Mouse (Mus musculus) midbrain, embryonic 10.5 days (tissue): ENCODE results near the gene Mga. TPM values are rescaled to one million over a fixed set of nuclear protein-coding genes. Genes with fewer than 3 reads are reported as not detected.

ENCODE experiments used
- DNase-seq: peaks from one replicate; pipeline ENCODE4 v3.0.0-alpha.2; 2017; ENCODE audit warnings: low spot score
- H3K27ac ChIP-seq: fragments of 300-500 bp; sonication (generic); replicated peaks from 2 replicates; pipeline ENCODE4 v1.5.1; 2016; ENCODE audit warnings: mild to moderate bottlenecking
- H3K27me3 ChIP-seq: fragments of 300-500 bp; sonication (generic); 2 replicates; pipeline ENCODE4 v1.6.1; 2016; ENCODE audit warnings: low read depth, mild to moderate bottlenecking; ENCODE audit not compliant: poor library complexity, severe bottlenecking
- H3K36me3 ChIP-seq: fragments of 300-500 bp; sonication (generic); 2 replicates; pipeline ENCODE4 v1.6.1; 2016; ENCODE audit warnings: mild to moderate bottlenecking, moderate library complexity
- H3K4me1 ChIP-seq: fragments of 300-500 bp; sonication (generic); 2 replicates; pipeline ENCODE4 v1.6.1; 2016
- H3K4me3 ChIP-seq: fragments of 300-500 bp; sonication (generic); 2 replicates; pipeline ENCODE4 v1.5.1; 2016; ENCODE audit warnings: mild to moderate bottlenecking, moderate library complexity
- H3K9me3 ChIP-seq: fragments of 300-500 bp; sonication (generic); replicated peaks from 2 replicates; pipeline ENCODE4 v1.6.1; 2016; ENCODE audit warnings: mild to moderate bottlenecking
- WGBS: fragments of 180-500 bp; shearing (Covaris S2); methylation state at CpG from one replicate; pipeline ENCODE4 v1.1.7; 2016; 5-methylcytosine and 5-hydroxymethylcytosine counted together
- polyA plus RNA-seq: library from polyadenylated mRNA; unstranded; fragments of >200 nt; fragmentation: Nextera tagmentation; extraction: Ambion mirVana; gene quantifications from 2 replicates; pipeline ENCODE4 v1.2.1, GENCODE M21; 2016

The Mga gene
- polyA plus RNA-seq, 1 experiment from 2014 or later, result 23.5 TPM

DNA sequence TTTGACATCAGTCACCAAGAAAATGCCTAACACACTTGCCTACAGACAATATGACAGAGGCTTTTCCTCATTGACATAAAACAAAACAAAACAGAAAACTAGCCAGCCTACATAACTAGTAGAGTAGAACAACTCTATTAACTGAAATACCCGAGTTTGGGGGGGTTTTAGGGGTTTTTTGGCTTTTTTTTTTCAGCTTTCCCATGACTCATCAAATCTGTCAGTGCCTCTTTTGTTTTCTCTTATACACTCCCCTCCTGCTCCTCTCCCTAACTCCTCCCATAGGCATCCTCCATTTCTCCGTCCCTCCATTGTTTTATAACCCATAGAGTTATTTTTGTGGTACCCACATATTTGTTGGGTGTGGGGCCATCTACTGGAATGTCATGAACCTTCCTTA is 96.5 kb downstream of the Mga start:
- Histone ChIP-seq H3K4me1 (0 out of 2 replicates have a peak, but pooled peaks cover 2% of the 10 kb centered on the region), H3K27me3 (no peaks in the 10 kb centered on the region), H3K36me3 (no peaks in the 10 kb centered on the region), H3K4me3 (no peak overlapping the region), H3K27ac (no peak overlapping the region), H3K9me3 (no peaks in the 10 kb centered on the region)
- 64% methylated on average over 2 of the region's 2 CpGs for WGBS
- no peak for DNase-seq

DNA sequence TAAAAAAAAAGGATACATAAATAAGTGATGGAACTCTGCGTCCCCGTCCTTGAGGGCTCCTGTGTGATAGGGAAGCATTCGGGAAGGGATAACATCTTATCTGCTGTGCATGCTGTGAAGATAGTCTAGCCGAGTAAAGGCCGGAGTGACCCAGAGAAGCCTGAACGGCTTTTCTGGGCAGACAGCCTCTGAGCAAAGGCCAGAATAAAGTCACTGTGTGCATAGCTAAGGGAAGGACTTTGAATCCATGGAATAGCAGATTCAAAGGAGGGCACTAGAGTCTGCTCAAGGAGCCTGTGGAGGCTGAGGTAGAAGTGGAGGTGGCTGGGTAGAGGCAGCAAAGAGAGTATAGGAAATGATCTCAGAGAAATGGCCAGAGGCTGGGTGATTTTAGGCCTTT is 97.8 kb downstream of the Mga start:
- Histone ChIP-seq H3K27ac (no peak overlapping the region), H3K4me1 (0 out of 2 replicates have a peak, but pooled peaks cover 2% of the 10 kb centered on the region), H3K9me3 (no peaks in the 10 kb centered on the region), H3K4me3 (no peak overlapping the region), H3K27me3 (no peaks in the 10 kb centered on the region), H3K36me3 (peaks cover 3% of the 10 kb centered on the region; the same call in 1 of the 2 replicates)
- WGBS, result 92% methylated on average over 6 of the region's 6 CpGs
- no peak for DNase-seq

DNA sequence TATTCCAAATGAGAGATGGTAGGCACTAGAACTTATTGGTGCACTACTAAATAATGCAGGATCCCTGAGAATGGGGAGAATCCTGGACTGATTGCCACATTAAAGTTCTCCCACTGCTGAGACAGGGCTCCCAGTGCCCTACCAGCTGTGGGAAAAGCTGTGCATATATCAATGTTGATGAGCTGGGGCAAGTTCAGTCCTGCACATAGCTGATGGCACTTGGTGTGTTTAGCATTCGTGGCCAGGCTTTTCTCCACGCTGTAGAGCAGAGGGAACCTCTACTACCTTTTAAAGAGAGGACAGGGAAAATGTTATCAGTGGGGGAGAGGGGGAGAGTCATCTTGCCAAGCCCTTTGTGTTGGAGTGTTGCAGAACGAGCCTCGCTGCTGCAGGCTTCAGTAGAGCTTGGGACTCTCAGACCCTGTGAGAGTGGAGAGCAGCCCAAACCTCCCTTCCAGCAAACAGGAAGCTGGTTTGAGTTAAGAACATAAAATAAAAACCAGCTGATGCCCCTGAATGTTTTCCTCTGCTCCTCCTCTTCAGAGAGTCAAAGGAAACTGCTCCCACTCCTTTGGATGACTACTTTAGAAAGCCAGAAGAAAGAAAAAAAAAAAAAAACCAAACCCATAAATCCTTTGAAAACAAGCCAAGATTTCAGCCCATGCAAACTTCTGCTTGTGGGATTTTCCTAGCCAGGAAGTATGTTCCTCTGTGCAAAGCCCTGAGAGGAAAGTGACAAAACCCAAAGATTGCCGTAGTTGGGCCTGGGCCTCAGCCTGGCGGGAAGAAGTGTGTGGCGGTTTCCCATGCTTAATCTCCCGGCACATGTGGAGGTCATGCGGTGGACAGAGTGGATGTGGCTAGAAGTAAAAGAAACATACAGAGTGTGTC is 98.6 kb downstream of the Mga start:
- Histone ChIP-seq H3K27ac (0 out of 2 replicates have a peak overlapping the region, but pooled peaks have one; percentile 13), H3K36me3 (peaks cover 5% of the 10 kb centered on the region; the same call in 1 of the 2 replicates), H3K9me3 (no peaks in the 10 kb centered on the region), H3K4me3 (no peak overlapping the region), H3K27me3 (no peaks in the 10 kb centered on the region), H3K4me1 (0 out of 2 replicates have a peak, but pooled peaks cover 2% of the 10 kb centered on the region)
- DNase-seq, result no peak
- WGBS, result 69% methylated on average over 9 of the region's 9 CpGs

DNA sequence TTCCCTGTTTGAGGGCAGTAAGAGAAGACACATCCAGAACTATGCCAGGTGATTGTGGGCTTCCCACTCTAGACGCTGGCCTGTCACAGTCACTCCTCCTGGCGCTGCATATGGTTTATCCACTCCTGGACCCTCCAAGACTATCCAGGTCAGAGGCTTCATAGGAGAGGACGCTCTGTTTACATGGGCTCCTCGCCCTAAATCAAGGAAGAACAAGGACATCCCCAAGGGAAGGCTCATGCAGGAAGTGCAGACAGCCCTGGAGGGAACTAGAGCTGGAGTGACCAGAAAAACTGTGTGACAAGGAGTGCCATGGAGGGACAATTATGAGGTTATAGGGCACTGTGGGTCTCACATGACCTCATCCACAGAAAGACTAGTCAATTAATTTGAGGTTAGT is 100.3 kb downstream of the Mga start:
- Histone ChIP-seq H3K27ac (no peak overlapping the region), H3K4me3 (no peak overlapping the region)
- WGBS, result 83% methylated on average over 4 of the region's 4 CpGs

DNA sequence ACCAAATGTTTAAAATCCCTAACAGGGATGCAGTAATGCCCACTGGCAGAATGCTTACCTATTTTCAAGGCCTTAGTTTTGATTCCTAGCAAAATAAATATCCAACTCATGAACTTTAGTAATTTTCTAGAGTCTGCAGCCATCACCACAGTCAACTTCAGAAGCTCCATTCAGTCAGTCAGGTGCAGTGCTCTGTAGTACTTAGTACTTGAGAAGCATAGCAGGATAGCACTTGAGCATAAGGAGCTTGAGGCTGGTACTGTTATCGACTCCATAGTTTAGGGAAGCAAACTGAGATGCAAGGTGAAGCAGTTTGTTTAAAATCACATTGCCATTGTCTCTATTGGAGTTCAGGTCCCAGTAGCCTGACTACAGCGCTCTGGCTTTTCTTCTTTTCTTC is 102.7 kb downstream of the Mga start:
- Histone ChIP-seq H3K4me3 (no peak overlapping the region), H3K9me3 (no peaks in the 10 kb centered on the region), H3K27me3 (no peaks in the 10 kb centered on the region), H3K4me1 (0 out of 2 replicates have a peak, but pooled peaks cover 7% of the 10 kb centered on the region), H3K27ac (no peak overlapping the region), H3K36me3 (peaks cover 10% of the 10 kb centered on the region; the same call in 1 of the 2 replicates)
- DNase-seq, result no peak
- 97% methylated on average over 2 of the region's 2 CpGs for WGBS

More for the DNA sequence above, 100.3 kb downstream of the Mga start:
- Histone ChIP-seq H3K27me3 (no peaks in the 10 kb centered on the region), H3K36me3 (peaks cover 10% of the 10 kb centered on the region; the same call in 1 of the 2 replicates), H3K4me1 (0 out of 2 replicates have a peak, but pooled peaks cover 7% of the 10 kb centered on the region), H3K9me3 (no peaks in the 10 kb centered on the region)
- no peak for DNase-seq

DNA sequence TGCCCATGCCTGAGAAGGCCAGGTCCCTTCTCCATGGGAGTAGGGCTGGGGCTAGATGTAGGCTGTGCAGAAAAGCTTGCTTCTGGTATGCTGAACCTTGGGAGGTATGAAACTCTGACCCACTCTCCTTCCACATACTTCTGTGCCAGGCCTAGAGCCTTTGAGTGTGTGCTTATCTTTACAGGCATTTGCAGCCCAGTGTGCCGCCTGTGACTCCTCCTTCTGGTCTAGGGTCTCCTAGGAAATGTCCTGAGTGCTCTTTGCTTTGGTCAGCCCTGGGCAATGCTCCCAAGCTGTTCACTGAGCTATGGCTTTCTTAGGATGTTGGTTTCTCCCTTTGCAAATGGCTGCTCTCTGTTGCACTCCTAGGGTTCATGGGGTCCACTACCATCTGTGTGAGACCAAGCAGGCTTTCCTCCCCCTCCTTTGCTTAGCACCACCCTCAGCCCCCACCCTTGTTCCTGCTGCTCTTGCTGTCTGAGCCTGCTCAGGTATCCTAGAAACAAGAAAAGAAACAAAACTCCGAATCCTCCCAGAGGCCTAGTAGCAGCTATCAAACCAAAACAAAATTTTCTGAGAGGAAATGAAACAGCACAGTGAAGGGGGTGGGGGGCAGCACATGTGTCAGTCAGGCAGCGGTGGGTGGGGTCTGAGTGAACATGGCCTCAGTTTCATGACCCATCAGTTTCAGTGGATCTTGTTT is 104.0 kb downstream of the Mga start:
- no peaks in the 10 kb centered on the region for H3K9me3 ChIP-seq
- no peak overlapping the region for H3K4me3 ChIP-seq
- H3K27me3 ChIP-seq, result no peaks in the 10 kb centered on the region
- DNase-seq, result no peak
- H3K4me1 ChIP-seq, result 0 out of 2 replicates have a peak, but pooled peaks cover 7% of the 10 kb centered on the region
- H3K36me3 ChIP-seq, result peaks cover 10% of the 10 kb centered on the region; the same call in 1 of the 2 replicates
- H3K27ac ChIP-seq, result 0 out of 2 replicates have a peak overlapping the region, but pooled peaks have one; percentile 17
- WGBS, result 70% methylated on average over 3 of the region's 3 CpGs

DNA sequence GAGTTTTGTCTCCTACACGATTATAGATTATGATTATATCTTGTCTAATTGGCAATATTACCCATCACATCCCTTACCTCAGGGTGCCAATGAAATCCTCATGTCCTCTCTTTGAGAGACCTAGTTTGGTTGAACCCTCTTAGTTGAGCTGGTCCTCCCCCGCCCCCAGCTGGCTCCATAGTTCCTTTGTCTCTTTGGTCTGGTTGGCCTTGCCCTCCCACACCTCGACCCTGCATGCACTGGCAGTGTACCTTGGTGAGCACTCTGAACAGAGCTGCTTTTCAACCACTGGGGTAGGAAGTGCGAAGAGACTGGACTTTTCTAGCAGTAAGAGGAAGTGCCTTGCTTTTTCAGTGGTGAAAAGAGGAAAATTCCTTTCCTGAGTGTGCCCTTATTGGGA is 104.9 kb downstream of the Mga start:
- no peaks in the 10 kb centered on the region for H3K9me3 ChIP-seq
- 79% methylated on average over 4 of the region's 4 CpGs for WGBS
- H3K4me3 ChIP-seq, result no peak overlapping the region
- no peak overlapping the region for H3K27ac ChIP-seq
- H3K36me3 ChIP-seq, result peaks cover 10% of the 10 kb centered on the region; the same call in 1 of the 2 replicates
- DNase-seq, result no peak
- H3K4me1 ChIP-seq, result 0 out of 2 replicates have a peak, but pooled peaks cover 7% of the 10 kb centered on the region
- H3K27me3 ChIP-seq, result no peaks in the 10 kb centered on the region

DNA sequence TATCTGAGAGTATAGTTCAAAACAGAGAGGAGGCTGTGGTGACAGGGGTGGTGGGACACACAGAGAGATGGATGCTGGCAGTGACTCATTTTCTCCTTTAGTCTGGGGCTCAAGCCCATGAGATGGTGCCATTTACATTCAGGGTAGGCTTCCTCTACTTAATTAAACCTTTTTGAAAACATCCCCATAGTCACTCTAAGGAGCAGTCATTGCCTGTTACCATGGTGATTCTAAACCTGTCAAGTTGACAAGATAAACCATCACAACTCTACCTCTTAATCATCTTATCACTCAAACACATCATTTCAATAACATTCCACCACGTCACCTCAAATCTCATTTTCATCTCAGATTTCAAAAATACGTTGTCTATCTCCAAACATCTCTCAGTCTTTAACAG is 106.9 kb downstream of the Mga start:
- no peaks in the 10 kb centered on the region for H3K27me3 ChIP-seq
- H3K9me3 ChIP-seq, result no peaks in the 10 kb centered on the region
- H3K36me3 ChIP-seq, result 0 out of 2 replicates have a peak, but pooled peaks cover 7% of the 10 kb centered on the region
- 0 out of 2 replicates have a peak, but pooled peaks cover 5% of the 10 kb centered on the region for H3K4me1 ChIP-seq
- no peak overlapping the region for H3K27ac ChIP-seq
- no peak for DNase-seq
- no peak overlapping the region for H3K4me3 ChIP-seq
- WGBS, result 86% methylated on average over 2 of the region's 2 CpGs

DNA sequence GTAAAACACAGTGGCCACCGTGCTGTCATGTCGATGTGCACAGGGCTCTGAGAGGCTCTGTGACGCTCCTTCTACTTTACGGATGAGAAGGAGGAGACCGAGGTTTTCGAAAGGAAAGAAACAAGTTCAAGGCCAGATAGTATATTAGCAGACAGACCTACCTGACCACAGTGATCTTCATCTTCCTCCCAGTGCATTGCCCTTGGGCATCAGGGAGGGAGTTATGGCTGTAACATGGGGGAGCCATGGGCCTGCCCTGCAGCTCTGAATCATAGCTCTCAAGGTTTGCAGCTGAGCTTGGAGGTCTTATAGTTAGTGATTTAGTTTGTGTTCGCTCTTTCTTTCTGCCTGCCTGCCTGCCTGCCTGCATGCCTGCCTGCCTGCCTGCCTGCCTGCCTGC is 109.7 kb downstream of the Mga start:
- Histone ChIP-seq H3K27ac (no peak overlapping the region), H3K4me3 (no peak overlapping the region), H3K36me3 (no peaks in the 10 kb centered on the region), H3K9me3 (no peaks in the 10 kb centered on the region), H3K4me1 (no peaks in the 10 kb centered on the region), H3K27me3 (no peaks in the 10 kb centered on the region)
- no peak for DNase-seq
- 93% methylated on average over 7 of the region's 7 CpGs for WGBS

DNA sequence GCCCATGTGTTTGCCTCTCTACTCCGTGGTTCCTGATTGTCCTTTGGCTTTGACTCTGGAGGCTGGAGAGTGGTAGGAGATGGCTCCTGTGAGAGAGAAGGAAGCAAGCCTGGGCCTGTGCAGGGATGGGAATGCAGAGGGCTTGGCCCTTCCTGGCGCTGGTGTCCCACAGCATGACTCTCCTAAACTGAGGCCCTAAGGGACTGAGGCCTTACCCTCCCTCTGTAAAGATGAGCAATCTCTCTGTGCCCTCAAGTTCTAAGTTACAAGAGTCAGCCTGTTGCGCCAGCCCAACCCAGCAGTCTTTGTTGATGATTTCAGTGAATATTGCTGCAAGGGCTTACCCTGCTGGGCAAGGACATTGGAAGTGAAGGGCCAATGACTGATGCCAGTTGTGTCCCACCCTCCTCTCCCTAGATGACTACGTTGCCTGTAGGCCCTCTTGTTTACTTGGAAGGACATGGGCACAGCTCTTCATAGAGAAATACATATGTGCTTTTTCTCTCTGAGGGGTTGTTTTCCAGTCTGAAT is 110.7 kb downstream of the Mga start:
- no peak overlapping the region for H3K4me3 ChIP-seq
- no peaks in the 10 kb centered on the region for H3K9me3 ChIP-seq
- no peaks in the 10 kb centered on the region for H3K27me3 ChIP-seq
- DNase-seq, result no peak
- H3K27ac ChIP-seq, result no peak overlapping the region
- H3K36me3 ChIP-seq, result peaks cover under 1% of the 10 kb centered on the region; the same call in 1 of the 2 replicates
- no peaks in the 10 kb centered on the region for H3K4me1 ChIP-seq
- 90% methylated on average over 4 of the region's 4 CpGs for WGBS

DNA sequence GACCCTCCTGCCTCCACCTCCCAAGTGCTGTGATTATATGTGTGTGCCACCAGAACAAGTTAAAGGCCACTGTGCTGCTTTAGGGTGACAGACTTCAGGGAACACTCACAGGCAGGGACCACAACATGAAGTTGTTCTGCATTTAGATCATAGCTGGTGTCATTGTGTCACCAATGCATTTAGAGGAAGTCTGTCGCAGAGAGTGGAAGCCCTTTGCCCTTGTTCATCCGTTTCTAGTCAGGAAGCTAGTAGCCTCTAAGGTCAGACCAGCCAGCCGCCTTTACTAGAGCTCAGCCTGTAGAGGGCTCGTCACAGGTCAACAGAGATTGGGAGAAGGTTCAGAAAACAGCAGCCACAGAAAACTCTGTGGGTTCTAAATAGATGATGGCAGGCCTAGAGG is 111.6 kb downstream of the Mga start:
- 74% methylated on average over 4 of the region's 4 CpGs for WGBS
- H3K27me3 ChIP-seq, result no peaks in the 10 kb centered on the region
- H3K36me3 ChIP-seq, result peaks cover 9% of the 10 kb centered on the region
- no peak overlapping the region for H3K4me3 ChIP-seq
- H3K27ac ChIP-seq, result no peak overlapping the region
- no peaks in the 10 kb centered on the region for H3K9me3 ChIP-seq
- DNase-seq, result no peak
- H3K4me1 ChIP-seq, result no peaks in the 10 kb centered on the region

DNA sequence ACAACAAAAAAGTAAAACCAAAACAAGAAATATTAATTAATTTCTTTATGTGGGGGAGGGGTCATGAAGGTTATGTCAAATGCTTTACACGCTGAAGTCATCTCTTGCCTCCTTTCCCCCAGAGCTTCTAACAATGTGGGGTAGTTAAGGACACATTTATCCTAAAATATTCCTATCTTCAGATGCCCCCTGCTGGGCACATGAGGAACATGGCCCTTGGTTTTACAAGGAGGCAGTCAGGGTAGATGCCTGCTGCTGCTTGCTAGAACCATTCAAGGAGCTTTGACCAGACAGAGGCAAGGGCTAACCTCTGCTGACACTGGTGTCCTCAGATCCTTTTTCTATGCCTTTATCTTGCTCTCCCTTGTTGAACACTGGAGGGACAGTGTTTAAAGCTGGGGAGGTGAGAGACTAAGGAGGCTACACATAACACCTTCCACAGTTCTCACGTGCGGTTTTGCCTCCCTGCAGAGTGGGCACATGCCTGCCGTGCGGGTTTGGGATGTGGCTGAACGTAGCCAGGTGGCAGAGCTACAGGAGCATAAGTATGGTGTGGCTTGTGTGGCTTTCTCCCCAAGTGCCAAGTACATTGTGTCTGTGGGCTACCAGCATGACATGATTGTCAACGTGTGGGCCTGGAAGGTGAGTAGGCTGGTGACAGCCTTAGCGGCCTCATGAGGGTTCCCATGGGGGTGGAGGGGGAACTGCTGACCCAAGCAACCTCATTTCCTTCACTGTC is 114.6 kb downstream of the Mga start:
- WGBS, result 89% methylated on average over 8 of the region's 8 CpGs
- Histone ChIP-seq H3K27me3 (no peaks in the 10 kb centered on the region), H3K4me1 (no peaks in the 10 kb centered on the region), H3K36me3 (peaks cover 19% of the 10 kb centered on the region), H3K9me3 (no peaks in the 10 kb centered on the region), H3K4me3 (no peak overlapping the region), H3K27ac (no peak overlapping the region)
- peak; percentile 43 for DNase-seq
